Mouse (Mus musculus) midbrain, embryonic 15.5 days (tissue): ENCODE measurements around the gene Prkag2. TPM values are rescaled to one million over a fixed set of nuclear protein-coding genes. Genes with fewer than 3 reads are reported as not detected.
A peak's percentile ranks its signal among the peaks of the same experiment; 100 is the strongest.

Experiments used
- ATAC-seq: fragments of 200-750 bp; cut with Nextera tagmentation; replicated peaks from 2 replicates; pipeline ENCODE4 v1.8.0; 2017; ENCODE audit warnings: moderate TSS enrichment
- H3K27ac ChIP-seq: fragments of 300-500 bp; sonication (generic); 2 replicates; pipeline ENCODE4 v1.5.1; 2015; ENCODE audit warnings: mild to moderate bottlenecking, inconsistent platforms
- H3K27me3 ChIP-seq: fragments of 300-500 bp; sonication (generic); replicated peaks from 2 replicates; pipeline ENCODE4 v1.6.1; 2015; ENCODE audit warnings: inconsistent platforms
- H3K36me3 ChIP-seq: fragments of 300-500 bp; sonication (generic); replicated peaks from 2 replicates; pipeline ENCODE4 v1.6.1; 2015; ENCODE audit warnings: inconsistent platforms
- H3K4me1 ChIP-seq: fragments of 300-500 bp; sonication (generic); 2 replicates; pipeline ENCODE4 v1.6.1; 2015; ENCODE audit warnings: inconsistent platforms
- H3K4me2 ChIP-seq: fragments of 300-500 bp; sonication (generic); 2 replicates; pipeline ENCODE4 v1.6.1; 2015; ENCODE audit warnings: inconsistent platforms, mild to moderate bottlenecking, moderate library complexity
- H3K4me3 ChIP-seq: fragments of 300-500 bp; sonication (generic); 2 replicates; pipeline ENCODE4 v1.5.1; 2015; ENCODE audit warnings: mild to moderate bottlenecking, inconsistent platforms
- H3K9ac ChIP-seq: fragments of 300-500 bp; sonication (generic); 2 replicates; pipeline ENCODE4 v1.6.1; 2015; ENCODE audit warnings: mild to moderate bottlenecking, inconsistent platforms
- H3K9me3 ChIP-seq: fragments of 300-500 bp; sonication (generic); 2 replicates; pipeline ENCODE4 v1.6.1; 2016; ENCODE audit warnings: inconsistent platforms
- WGBS: fragments of 180-500 bp; shearing (Covaris S2); methylation state at CpG from one replicate; pipeline ENCODE4 v1.1.7; 2015; ENCODE audit warnings: mixed read lengths; 5-methylcytosine and 5-hydroxymethylcytosine counted together
- polyA plus RNA-seq: library from polyadenylated mRNA; unstranded; fragments of >200 nt; fragmentation: Nextera tagmentation; extraction: Ambion mirVana; gene quantifications from 2 replicates; pipeline ENCODE4 v1.2.1, GENCODE M21; 2015

The Prkag2 gene
- polyA plus RNA-seq, 1 experiment from 2014 or later: 102 TPM

- Histone ChIP-seq H3K4me2 (peak overlapping the region; percentile 44), H3K27ac (peak overlapping the region; percentile 91), H3K4me3 (peak overlapping the region; percentile 30), H3K9ac (peak overlapping the region; percentile 44), H3K36me3 (no peaks in the 10 kb centered on the region), H3K4me1 (peaks cover 37% of the 10 kb centered on the region), H3K9me3 (no peaks in the 10 kb centered on the region), H3K27me3 (no peaks in the 10 kb centered on the region)
- 40% methylated on average over 11 of the region's 11 CpGs for WGBS
- ATAC-seq: peak; percentile 87
Measured at GRCm38 (mm10) chr5:24985434-24986176, 114.8 kb downstream of the Prkag2 start.

GRCm38 (mm10) chr5:24984157-24984556 is 116.3 kb downstream of the Prkag2 start:
- Histone ChIP-seq H3K9me3 (no peaks in the 10 kb centered on the region), H3K27ac (peak overlapping the region; percentile 91)
- 76% methylated on average over 1 of the region's 1 CpGs for WGBS

DNA sequence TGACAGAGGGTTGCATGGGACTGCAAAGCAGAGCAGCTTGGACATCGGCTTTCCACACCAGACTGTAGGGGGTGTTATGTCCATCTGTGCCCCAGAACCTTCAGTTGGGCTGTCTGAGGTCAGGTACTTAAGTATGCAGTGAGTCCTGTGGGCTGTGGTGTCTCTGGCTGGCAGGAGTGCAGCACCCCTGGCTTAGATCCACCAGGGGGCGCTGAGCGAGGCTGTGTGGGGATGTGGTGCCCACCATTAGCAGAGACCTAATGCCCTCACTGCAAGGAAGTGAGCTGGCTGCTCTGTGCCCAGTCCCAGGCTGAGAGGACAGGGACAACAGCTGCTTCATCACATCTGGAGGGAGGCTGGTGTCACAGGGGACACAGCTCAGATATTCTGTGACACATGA is 116.9 kb downstream of the Prkag2 start:
- no peak overlapping the region for H3K9ac ChIP-seq
- ATAC-seq: no peak
- H3K4me3 ChIP-seq: no peak overlapping the region
- no peaks in the 10 kb centered on the region for H3K36me3 ChIP-seq
- H3K27me3 ChIP-seq: no peaks in the 10 kb centered on the region
- H3K27ac ChIP-seq: peak overlapping the region; percentile 34; the same call in 1 of the 2 replicates
- WGBS: 19% methylated on average over 3 of the region's 3 CpGs
- peaks cover 37% of the 10 kb centered on the region for H3K4me1 ChIP-seq
- H3K9me3 ChIP-seq: no peaks in the 10 kb centered on the region
- no peak overlapping the region for H3K4me2 ChIP-seq

More at GRCm38 (mm10) chr5:24984157-24984556, 116.3 kb downstream of the Prkag2 start:
- no peak overlapping the region for H3K4me3 ChIP-seq
- no peak for ATAC-seq
- no peak overlapping the region for H3K4me2 ChIP-seq
- no peaks in the 10 kb centered on the region for H3K27me3 ChIP-seq
- H3K9ac ChIP-seq: no peak overlapping the region
- H3K36me3 ChIP-seq: no peaks in the 10 kb centered on the region
- H3K4me1 ChIP-seq: peaks cover 37% of the 10 kb centered on the region

- Histone ChIP-seq H3K9me3 (no peaks in the 10 kb centered on the region), H3K27ac (no peak overlapping the region), H3K4me3 (no peak overlapping the region), H3K4me2 (no peak overlapping the region), H3K9ac (no peak overlapping the region), H3K4me1 (peaks cover 37% of the 10 kb centered on the region), H3K27me3 (no peaks in the 10 kb centered on the region), H3K36me3 (no peaks in the 10 kb centered on the region)
- ATAC-seq: no peak
- 94% methylated on average over 3 of the region's 3 CpGs for WGBS
Measured at GRCm38 (mm10) chr5:24982258-24982657, 118.2 kb downstream of the Prkag2 start.

DNA sequence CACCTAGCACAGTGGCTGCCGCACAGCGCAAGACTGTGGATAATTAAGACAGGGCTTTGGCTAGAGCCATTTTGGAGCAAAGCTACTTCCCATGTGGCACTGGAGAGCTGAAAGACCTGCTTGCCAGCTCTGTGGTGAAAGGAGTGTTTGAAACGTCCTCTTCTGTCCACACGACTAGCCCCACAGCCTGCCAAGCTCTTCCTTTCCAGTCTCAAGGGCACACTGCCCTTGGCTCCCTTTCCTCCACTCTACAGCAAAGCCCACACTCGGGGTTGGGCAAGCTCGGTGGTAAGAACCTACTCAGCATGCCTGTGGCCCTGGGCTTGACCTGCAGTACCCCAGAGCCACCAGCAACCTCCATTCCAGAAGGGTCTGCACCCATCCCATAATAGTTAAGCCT is 118.7 kb downstream of the Prkag2 start:
- 72% methylated on average over 6 of the region's 6 CpGs for WGBS
- Histone ChIP-seq H3K36me3 (no peaks in the 10 kb centered on the region), H3K27ac (no peak overlapping the region), H3K4me1 (peaks cover 33% of the 10 kb centered on the region), H3K9ac (no peak overlapping the region), H3K27me3 (no peaks in the 10 kb centered on the region), H3K4me3 (no peak overlapping the region), H3K4me2 (no peak overlapping the region), H3K9me3 (no peaks in the 10 kb centered on the region)
- no peak for ATAC-seq

- no peak overlapping the region for H3K27ac ChIP-seq
- H3K4me2 ChIP-seq: no peak overlapping the region
- H3K4me3 ChIP-seq: no peak overlapping the region
- H3K36me3 ChIP-seq: no peaks in the 10 kb centered on the region
- peaks cover 15% of the 10 kb centered on the region for H3K4me1 ChIP-seq
- H3K9ac ChIP-seq: no peak overlapping the region
- 77% methylated on average over 10 of the region's 10 CpGs for WGBS
- ATAC-seq: no peak
- H3K27me3 ChIP-seq: no peaks in the 10 kb centered on the region
- H3K9me3 ChIP-seq: no peaks in the 10 kb centered on the region
Measured at GRCm38 (mm10) chr5:24979968-24980345, 120.5 kb downstream of the Prkag2 start.

GRCm38 (mm10) chr5:24979312-24979967 is 121.0 kb downstream of the Prkag2 start:
- no peak overlapping the region for H3K27ac ChIP-seq
- no peaks in the 10 kb centered on the region for H3K9me3 ChIP-seq
- no peak overlapping the region for H3K4me2 ChIP-seq
- H3K36me3 ChIP-seq: no peaks in the 10 kb centered on the region
- ATAC-seq: no peak
- H3K27me3 ChIP-seq: no peaks in the 10 kb centered on the region
- H3K4me3 ChIP-seq: no peak overlapping the region
- H3K4me1 ChIP-seq: peaks cover 10% of the 10 kb centered on the region
- 30% methylated on average over 4 of the region's 4 CpGs for WGBS
- no peak overlapping the region for H3K9ac ChIP-seq

DNA sequence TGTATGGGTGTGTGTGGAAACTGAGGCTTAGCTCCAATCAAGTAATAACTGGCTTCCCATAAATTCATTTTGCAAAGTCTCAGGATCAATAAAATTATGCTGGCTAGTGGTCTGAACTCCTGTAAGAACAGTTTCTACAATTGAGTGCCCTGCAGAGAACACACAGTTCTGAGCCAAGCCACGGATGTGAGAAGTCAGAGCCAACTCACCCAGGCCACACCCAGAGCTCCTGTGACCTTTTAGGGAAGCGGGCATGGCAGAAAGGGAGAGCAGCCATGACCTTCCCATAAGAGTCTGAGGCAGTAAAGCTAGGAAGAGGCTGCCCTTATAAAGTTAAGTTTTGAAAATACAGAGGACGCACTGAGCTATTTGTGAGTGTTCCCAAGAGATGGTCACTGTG is 123.5 kb downstream of the Prkag2 start:
- Histone ChIP-seq H3K4me1 (0 out of 2 replicates have a peak, but pooled peaks cover 3% of the 10 kb centered on the region), H3K36me3 (no peaks in the 10 kb centered on the region), H3K9me3 (no peaks in the 10 kb centered on the region), H3K27me3 (no peaks in the 10 kb centered on the region), H3K27ac (no peak overlapping the region), H3K9ac (no peak overlapping the region), H3K4me3 (no peak overlapping the region), H3K4me2 (no peak overlapping the region)
- ATAC-seq: no peak
- WGBS: 78% methylated on average over 3 of the region's 3 CpGs

GRCm38 (mm10) chr5:24976236-24976635 is 124.2 kb downstream of the Prkag2 start:
- 43% methylated on average over 12 of the region's 12 CpGs for WGBS
- Histone ChIP-seq H3K4me2 (no peak overlapping the region), H3K9me3 (no peaks in the 10 kb centered on the region), H3K9ac (no peak overlapping the region), H3K4me3 (no peak overlapping the region), H3K27me3 (no peaks in the 10 kb centered on the region), H3K36me3 (no peaks in the 10 kb centered on the region), H3K27ac (no peak overlapping the region), H3K4me1 (no peaks in the 10 kb centered on the region)
- ATAC-seq: no peak

DNA sequence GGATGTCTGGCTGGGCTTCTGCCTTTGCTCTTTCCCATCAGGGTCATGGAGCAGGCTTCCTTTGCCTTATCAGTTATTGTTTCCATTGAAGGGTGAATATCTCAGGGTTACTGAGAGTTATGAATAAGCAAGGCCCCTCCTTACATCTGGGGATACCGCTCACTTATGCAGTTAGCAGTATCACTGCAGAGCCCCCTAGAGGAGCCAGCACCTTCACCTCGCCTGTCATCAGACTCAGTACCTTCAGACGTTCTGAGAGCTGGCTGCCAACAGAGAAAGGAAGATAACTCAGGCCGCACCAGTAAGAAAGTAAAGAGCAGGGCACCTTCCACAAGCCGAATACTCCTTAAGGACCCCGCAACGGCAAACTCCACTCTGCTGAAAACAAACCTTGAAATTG is 125.3 kb downstream of the Prkag2 start:
- no peak for ATAC-seq
- Histone ChIP-seq H3K36me3 (no peaks in the 10 kb centered on the region), H3K9me3 (no peaks in the 10 kb centered on the region), H3K4me2 (no peak overlapping the region), H3K27me3 (no peaks in the 10 kb centered on the region), H3K9ac (no peak overlapping the region), H3K27ac (no peak overlapping the region), H3K4me3 (no peak overlapping the region), H3K4me1 (no peaks in the 10 kb centered on the region)
- 68% methylated on average over 7 of the region's 7 CpGs for WGBS

GRCm38 (mm10) chr5:24973672-24974225 is 126.7 kb downstream of the Prkag2 start:
- H3K27ac ChIP-seq: no peak overlapping the region
- peaks cover 10% of the 10 kb centered on the region for H3K4me1 ChIP-seq
- H3K4me3 ChIP-seq: no peak overlapping the region
- no peak for ATAC-seq
- H3K36me3 ChIP-seq: no peaks in the 10 kb centered on the region
- H3K9ac ChIP-seq: no peak overlapping the region
- H3K4me2 ChIP-seq: no peak overlapping the region
- WGBS: 68% methylated on average over 9 of the region's 9 CpGs
- no peaks in the 10 kb centered on the region for H3K9me3 ChIP-seq
- no peaks in the 10 kb centered on the region for H3K27me3 ChIP-seq

GRCm38 (mm10) chr5:24973228-24973627 is 127.2 kb downstream of the Prkag2 start:
- no peak overlapping the region for H3K4me3 ChIP-seq
- H3K9ac ChIP-seq: no peak overlapping the region
- ATAC-seq: no peak
- no peaks in the 10 kb centered on the region for H3K36me3 ChIP-seq
- no peaks in the 10 kb centered on the region for H3K27me3 ChIP-seq
- 72% methylated on average over 13 of the region's 13 CpGs for WGBS
- no peak overlapping the region for H3K4me2 ChIP-seq
- H3K27ac ChIP-seq: no peak overlapping the region
- no peaks in the 10 kb centered on the region for H3K9me3 ChIP-seq
- H3K4me1 ChIP-seq: peaks cover 15% of the 10 kb centered on the region
